Mouse (Mus musculus): ENCODE measurements around the gene Ostm1. TPM values are rescaled to one million over a fixed set of nuclear protein-coding genes. Genes with fewer than 3 reads are reported as not detected.

Ostm1 gene
- polyA plus RNA-seq, 1 experiment from 2014 or later = 13.5 TPM

DNA sequence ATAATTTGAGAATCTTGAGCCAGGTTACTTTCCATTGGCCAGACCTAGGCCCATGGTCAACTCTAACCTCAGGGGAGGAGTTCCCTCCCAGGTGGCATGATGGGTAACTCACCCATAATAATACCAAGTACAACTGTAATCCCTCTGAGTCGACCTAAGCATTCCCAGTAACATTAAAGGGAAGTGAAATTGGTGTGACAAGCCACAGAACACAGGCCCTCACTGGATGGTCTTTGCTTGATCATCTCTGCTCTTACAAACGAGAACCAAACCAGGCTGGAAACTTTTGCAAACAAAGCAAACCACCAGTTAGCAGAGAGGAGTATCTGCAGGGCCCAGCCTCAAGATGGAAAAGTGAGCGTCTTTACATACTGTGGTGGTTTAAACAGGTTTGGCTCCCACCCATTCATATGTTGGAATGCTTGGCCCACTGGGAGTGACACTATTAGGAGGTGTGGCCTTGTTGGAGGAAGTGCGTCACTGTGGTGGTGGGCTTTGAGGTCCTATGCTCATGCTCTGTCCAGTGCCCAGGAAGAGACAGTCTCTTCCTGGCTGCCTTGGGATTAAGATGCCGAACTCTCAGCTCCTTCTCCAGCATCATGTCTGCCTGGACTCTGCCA lies 23.9 kb upstream of the Ostm1 start:
- H3K9ac ChIP-seq (ENCODE audit: low read length) = no peak overlapping the region
- H3K27me3 ChIP-seq (ENCODE audit: control insufficient read depth, insufficient read depth, low read length) = no peaks in the 10 kb centered on the region
- no peak overlapping the region for H3K4me2 ChIP-seq (replicated peaks; ENCODE audit: low read depth)
- no peak overlapping the region for H3K27ac ChIP-seq (replicated peaks)
- H3K9me3 ChIP-seq (ENCODE audit: control insufficient read depth, low read length) = no peaks in the 10 kb centered on the region
- H3K36me3 ChIP-seq (ENCODE audit: control insufficient read depth, insufficient read depth, low read length) = no peaks in the 10 kb centered on the region
- H3K4me1 ChIP-seq (replicated peaks; ENCODE audit: control insufficient read depth, insufficient read depth) = no peaks in the 10 kb centered on the region
- DNase-seq (ENCODE audit: low spot score) (no peak), ATAC-seq (ENCODE audit: low FRiP score, low TSS enrichment) (no peak)
- TF ChIP-seq CTCF (IDR thresholded peaks at IDR 0.05; ENCODE audit: low read depth) (no peak), EP300 (optimal IDR thresholded peaks at IDR 0.05) (no peak)
- no peak overlapping the region for H3K4me3 ChIP-seq (ENCODE audit: low read depth, low read length)
- 70% methylated on average over 5 of the region's 5 CpGs for WGBS

DNA sequence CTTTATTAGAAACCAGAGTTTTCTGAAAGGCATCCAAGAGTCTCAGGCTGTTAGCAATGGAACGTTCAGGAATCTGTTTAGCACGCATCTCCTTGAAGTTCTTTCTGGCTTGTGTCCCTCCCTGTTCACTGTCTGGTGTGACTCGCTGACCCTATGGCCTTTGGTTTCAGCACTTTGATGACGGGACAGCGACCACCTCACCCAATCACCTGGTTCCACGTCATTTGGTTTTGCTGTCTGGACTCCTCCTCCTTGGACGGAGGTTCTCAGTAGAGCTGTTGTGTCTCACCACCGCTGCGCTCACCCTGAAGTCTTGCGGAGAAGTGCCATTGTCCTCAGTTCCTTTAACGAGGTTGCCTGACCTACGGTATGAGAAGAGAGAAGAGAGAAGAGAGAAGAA lies 21.4 kb upstream of the Ostm1 start:
- Histone ChIP-seq H3K27ac (replicated peaks) (no peak overlapping the region), H3K9me3 (ENCODE audit: control insufficient read depth, low read length) (no peaks in the 10 kb centered on the region), H3K9ac (ENCODE audit: low read length) (no peak overlapping the region), H3K36me3 (ENCODE audit: control insufficient read depth, insufficient read depth, low read length) (no peaks in the 10 kb centered on the region), H3K4me1 (replicated peaks; ENCODE audit: control insufficient read depth, insufficient read depth) (no peaks in the 10 kb centered on the region), H3K27me3 (ENCODE audit: control insufficient read depth, insufficient read depth, low read length) (no peaks in the 10 kb centered on the region), H3K4me3 (ENCODE audit: low read depth, low read length) (no peak overlapping the region), H3K4me2 (replicated peaks; ENCODE audit: low read depth) (no peak overlapping the region)
- TF ChIP-seq EP300 (optimal IDR thresholded peaks at IDR 0.05) (no peak), CTCF (IDR thresholded peaks at IDR 0.05; ENCODE audit: low read depth) (no peak)
- under 1% methylated on average over 12 of the region's 12 CpGs for WGBS
- DNase-seq (ENCODE audit: low spot score) (peak; percentile 54), ATAC-seq (ENCODE audit: low FRiP score, low TSS enrichment) (no peak)

DNA sequence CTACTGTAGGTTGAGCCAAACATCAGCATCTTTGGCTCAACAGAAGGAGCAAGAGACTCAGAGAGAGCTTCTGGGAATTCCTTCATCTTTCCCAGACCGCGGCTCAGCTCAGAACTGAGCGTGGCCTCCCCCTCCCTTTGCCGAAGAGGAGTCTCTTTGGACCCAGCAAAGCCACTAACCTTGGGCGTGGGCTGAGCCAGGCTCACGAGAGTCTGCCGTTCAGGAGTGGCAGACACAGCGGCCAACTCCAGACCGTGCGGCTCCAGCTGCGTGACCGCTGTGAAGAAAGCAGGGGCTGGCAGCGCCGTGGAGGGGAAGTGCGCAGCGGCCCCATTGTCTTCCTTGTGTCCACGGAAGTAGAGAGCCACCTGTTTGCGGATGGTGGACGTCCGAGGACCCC lies 11.1 kb upstream of the Ostm1 start:
- WGBS = 1% methylated on average over 20 of the region's 20 CpGs
- Histone ChIP-seq H3K4me3 (ENCODE audit: low read depth, low read length) (no peak overlapping the region), H3K9me3 (ENCODE audit: control insufficient read depth, low read length) (no peaks in the 10 kb centered on the region), H3K36me3 (ENCODE audit: control insufficient read depth, insufficient read depth, low read length) (no peaks in the 10 kb centered on the region), H3K27me3 (ENCODE audit: control insufficient read depth, insufficient read depth, low read length) (peaks cover 31% of the 10 kb centered on the region), H3K9ac (ENCODE audit: low read length) (no peak overlapping the region), H3K4me2 (replicated peaks; ENCODE audit: low read depth) (no peak overlapping the region), H3K27ac (replicated peaks) (no peak overlapping the region), H3K4me1 (replicated peaks; ENCODE audit: control insufficient read depth, insufficient read depth) (no peaks in the 10 kb centered on the region)
- DNase-seq (ENCODE audit: low spot score) (no peak), ATAC-seq (ENCODE audit: low FRiP score, low TSS enrichment) (no peak)
- no peak for TF ChIP-seq EP300 (optimal IDR thresholded peaks at IDR 0.05)
- no peak for TF ChIP-seq CTCF (IDR thresholded peaks at IDR 0.05; ENCODE audit: low read depth)

DNA sequence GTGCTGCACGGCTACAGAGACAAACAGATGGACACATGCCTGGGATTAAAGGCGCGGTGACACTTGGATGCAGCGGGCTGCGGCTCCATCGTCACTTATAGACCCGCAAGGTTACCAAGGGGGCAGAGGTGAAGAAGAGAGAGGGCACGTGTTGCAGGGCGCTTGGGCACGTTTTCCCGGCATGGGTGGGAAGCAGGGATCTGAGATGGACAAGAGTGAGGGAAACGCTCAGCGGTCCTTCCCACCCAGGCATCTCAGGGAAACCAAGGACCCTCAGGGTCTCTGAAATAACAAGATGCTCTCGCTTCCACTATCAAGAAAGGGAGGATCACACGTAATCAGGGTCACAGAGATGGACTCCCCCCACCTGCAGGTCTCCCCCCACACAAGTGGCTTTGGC lies 10.7 kb upstream of the Ostm1 start:
- no peak for TF ChIP-seq CTCF (IDR thresholded peaks at IDR 0.05; ENCODE audit: low read depth)
- TF ChIP-seq EP300 (optimal IDR thresholded peaks at IDR 0.05) = no peak

DNA sequence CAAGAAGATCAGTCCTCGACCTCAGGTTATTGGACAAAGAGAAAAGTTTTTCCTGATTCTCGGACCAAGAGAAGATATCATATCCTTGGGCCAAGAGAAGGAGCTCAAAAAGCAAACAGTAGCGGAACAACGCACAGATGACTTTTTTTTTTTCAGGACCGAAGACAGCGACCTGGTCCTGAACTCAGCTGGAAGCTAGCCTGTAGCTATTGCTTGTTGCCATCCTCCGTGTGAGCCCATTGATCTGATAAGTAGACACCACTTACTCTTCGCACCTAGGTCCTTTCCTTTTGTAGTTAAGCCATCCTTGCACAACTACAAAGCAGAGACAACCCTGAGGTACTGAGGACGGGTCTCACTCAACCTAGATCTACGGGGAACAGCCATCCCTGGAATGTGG lies 9.0 kb upstream of the Ostm1 start:
- under 1% methylated on average over 10 of the region's 10 CpGs for WGBS
- ATAC-seq (ENCODE audit: low FRiP score, low TSS enrichment) = 0 out of 2 replicates have a peak, but pooled peaks have one; percentile 18
- H3K4me2 ChIP-seq (replicated peaks; ENCODE audit: low read depth) = no peak overlapping the region

More for the DNA sequence above, 10.7 kb upstream of the Ostm1 start:
- Histone ChIP-seq H3K36me3 (ENCODE audit: control insufficient read depth, insufficient read depth, low read length) (no peaks in the 10 kb centered on the region), H3K27ac (replicated peaks) (no peak overlapping the region), H3K9me3 (ENCODE audit: control insufficient read depth, low read length) (no peaks in the 10 kb centered on the region), H3K4me2 (replicated peaks; ENCODE audit: low read depth) (no peak overlapping the region), H3K9ac (ENCODE audit: low read length) (no peak overlapping the region), H3K4me1 (replicated peaks; ENCODE audit: control insufficient read depth, insufficient read depth) (no peaks in the 10 kb centered on the region), H3K27me3 (ENCODE audit: control insufficient read depth, insufficient read depth, low read length) (peaks cover 31% of the 10 kb centered on the region), H3K4me3 (ENCODE audit: low read depth, low read length) (no peak overlapping the region)
- no peak for ATAC-seq (ENCODE audit: low FRiP score, low TSS enrichment)
- WGBS = 2% methylated on average over 15 of the region's 15 CpGs
- DNase-seq (ENCODE audit: low spot score) = no peak

DNA sequence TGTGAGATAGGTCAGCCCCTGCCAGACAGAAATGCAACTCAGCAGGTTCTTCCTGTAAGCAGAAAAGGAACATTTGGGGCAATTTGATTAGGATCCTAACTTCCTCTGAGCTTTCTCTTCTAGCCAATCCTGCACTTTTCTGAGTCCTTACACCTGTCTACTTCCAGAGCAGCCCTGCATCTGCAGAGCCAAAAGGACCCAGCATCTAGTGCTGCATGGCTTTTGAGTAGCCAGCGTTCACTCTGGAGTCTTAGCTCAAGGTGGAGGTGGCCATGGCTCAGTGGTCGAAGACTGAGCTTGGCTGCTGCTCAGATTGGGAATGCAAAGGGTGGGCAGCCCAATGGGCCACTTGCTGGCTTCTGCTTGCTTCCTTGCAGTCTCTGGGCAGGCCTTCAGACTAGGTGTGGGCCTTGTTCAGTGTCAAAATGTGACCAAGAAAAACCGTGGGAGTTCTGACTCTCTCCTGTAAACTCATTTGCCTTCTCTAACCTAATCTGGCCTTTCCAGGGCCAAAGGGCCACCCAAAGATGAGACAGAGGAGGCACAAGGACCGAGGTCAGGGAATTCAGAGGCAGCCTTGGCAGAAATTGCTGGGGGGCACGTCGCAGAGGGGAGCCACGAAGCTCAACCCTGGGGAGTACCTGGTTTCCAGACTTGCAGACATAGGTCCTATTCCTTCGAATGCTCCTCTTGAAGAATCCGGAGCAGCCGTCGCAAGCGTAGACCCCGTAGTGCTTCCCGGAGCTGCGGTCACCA lies 5.9 kb upstream of the Ostm1 start:
- Histone ChIP-seq H3K9ac (ENCODE audit: low read length) (no peak overlapping the region), H3K4me2 (replicated peaks; ENCODE audit: low read depth) (no peak overlapping the region), H3K4me1 (replicated peaks; ENCODE audit: control insufficient read depth, insufficient read depth) (no peaks in the 10 kb centered on the region), H3K9me3 (ENCODE audit: control insufficient read depth, low read length) (no peaks in the 10 kb centered on the region), H3K27ac (replicated peaks) (no peak overlapping the region), H3K4me3 (ENCODE audit: low read depth, low read length) (no peak overlapping the region), H3K36me3 (ENCODE audit: control insufficient read depth, insufficient read depth, low read length) (no peaks in the 10 kb centered on the region), H3K27me3 (ENCODE audit: control insufficient read depth, insufficient read depth, low read length) (peaks cover 42% of the 10 kb centered on the region)
- no peak for DNase-seq (ENCODE audit: low spot score)
- TF ChIP-seq EP300 (optimal IDR thresholded peaks at IDR 0.05) (no peak), CTCF (IDR thresholded peaks at IDR 0.05; ENCODE audit: low read depth) (no peak)
- WGBS = 3% methylated on average over 15 of the region's 15 CpGs
- no peak for ATAC-seq (ENCODE audit: low FRiP score, low TSS enrichment)

More for the DNA sequence above, 9.0 kb upstream of the Ostm1 start:
- Histone ChIP-seq H3K4me3 (ENCODE audit: low read depth, low read length) (no peak overlapping the region), H3K9ac (ENCODE audit: low read length) (no peak overlapping the region), H3K27ac (replicated peaks) (no peak overlapping the region), H3K27me3 (ENCODE audit: control insufficient read depth, insufficient read depth, low read length) (peaks cover 32% of the 10 kb centered on the region), H3K9me3 (ENCODE audit: control insufficient read depth, low read length) (no peaks in the 10 kb centered on the region), H3K36me3 (ENCODE audit: control insufficient read depth, insufficient read depth, low read length) (no peaks in the 10 kb centered on the region), H3K4me1 (replicated peaks; ENCODE audit: control insufficient read depth, insufficient read depth) (no peaks in the 10 kb centered on the region)
- TF ChIP-seq EP300 (optimal IDR thresholded peaks at IDR 0.05) (no peak), CTCF (IDR thresholded peaks at IDR 0.05; ENCODE audit: low read depth) (no peak)
- DNase-seq (ENCODE audit: low spot score) = no peak
